Mouse (Mus musculus) heart, postnatal 0 days (tissue): ENCODE results near the gene Gfi1.

Source experiments
- CTCF ChIP-seq: IDR thresholded peaks from 2 replicates; pipeline ENCODE4 v1.5.1; 2016; ENCODE audit warnings: antibody characterized with exemption, control low read depth, low read depth
- EP300 ChIP-seq: IDR thresholded peaks from 2 replicates; pipeline ENCODE4 v1.6.1; 2016; ENCODE audit warnings: antibody characterized with exemption, low read depth

DNA sequence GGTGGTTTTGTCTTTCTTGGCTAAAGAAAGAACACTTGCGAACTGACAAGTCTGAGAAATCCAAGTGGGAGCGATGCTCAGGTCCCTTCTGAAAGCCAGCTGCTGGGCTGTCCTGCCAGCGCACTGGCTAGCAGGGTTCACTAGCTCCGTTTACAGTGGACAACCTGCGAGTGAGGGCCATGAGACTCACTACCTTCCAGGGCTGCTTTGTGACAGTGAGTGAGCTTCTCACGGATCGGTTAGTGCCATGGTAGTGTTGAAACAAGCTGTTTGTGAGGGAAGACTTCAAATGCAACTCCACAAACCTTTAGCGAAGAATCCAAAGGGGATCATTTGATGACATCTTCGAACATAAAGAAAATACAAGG, 37.4 kb downstream of the Gfi1 start:
- no peak for TF ChIP-seq EP300
- no peak for TF ChIP-seq CTCF
